Mouse (Mus musculus): ENCODE measurements around the gene Plcb3. TPM values are rescaled to one million over a fixed set of nuclear protein-coding genes. Genes with fewer than 3 reads are reported as not detected.

Plcb3 gene
- polyA plus RNA-seq, 1 experiment from 2014 or later, result 198 TPM

GRCm38 (mm10) chr19:6904846-6905245, 71.4 kb downstream of the Plcb3 start:
- Histone ChIP-seq H3K4me1 (ENCODE audit: control insufficient read depth, insufficient read depth, low read length) (peaks cover 7% of the 10 kb centered on the region), H3K27me3 (replicated peaks; ENCODE audit: control insufficient read depth, insufficient read depth, low read length) (no peaks in the 10 kb centered on the region), H3K36me3 (ENCODE audit: control insufficient read depth, insufficient read depth, low read length) (peaks cover 6% of the 10 kb centered on the region; the same call in 1 of the 2 replicates), H3K9ac (ENCODE audit: low read depth, low read length) (no peak overlapping the region), H3K4me2 (ENCODE audit: low read depth, low read length) (no peak overlapping the region), H3K4me3 (ENCODE audit: low read length) (no peak overlapping the region), H3K9me3 (ENCODE audit: control insufficient read depth, low read length) (no peaks in the 10 kb centered on the region), H3K27ac (ENCODE audit: low read length) (no peak overlapping the region)
- no peak for ATAC-seq
- 78% methylated on average over 2 of the region's 2 CpGs for WGBS

DNA sequence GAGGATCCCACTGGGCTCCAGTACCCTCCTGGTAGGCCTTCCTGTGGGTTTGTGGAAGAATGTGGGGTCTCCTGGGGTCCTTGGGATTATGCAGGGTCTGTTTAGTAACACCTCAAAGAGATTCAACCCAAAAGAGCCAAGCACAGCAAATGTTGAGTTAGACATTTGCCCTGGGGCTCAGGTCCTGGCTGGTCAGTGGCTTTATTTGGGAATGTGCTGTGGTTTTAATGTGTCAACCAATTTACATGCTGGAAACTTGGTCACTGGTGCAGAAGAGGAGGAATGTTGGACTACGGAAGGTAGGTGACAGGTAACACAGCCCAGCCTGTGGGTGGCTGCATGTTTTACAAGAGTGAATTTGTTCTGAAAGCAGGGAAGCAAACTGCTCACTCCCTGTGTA, 73.2 kb downstream of the Plcb3 start:
- H3K4me2 ChIP-seq (ENCODE audit: low read depth, low read length), result no peak overlapping the region
- ATAC-seq, result no peak
- 86% methylated on average over 1 of the region's 1 CpGs for whole genome bisulfite sequencing
- H3K4me1 ChIP-seq (ENCODE audit: control insufficient read depth, insufficient read depth, low read length), result 0 out of 2 replicates have a peak, but pooled peaks cover 2% of the 10 kb centered on the region
- no peaks in the 10 kb centered on the region for H3K27me3 ChIP-seq (replicated peaks; ENCODE audit: control insufficient read depth, insufficient read depth, low read length)
- H3K9ac ChIP-seq (ENCODE audit: low read depth, low read length), result no peak overlapping the region
- no peaks in the 10 kb centered on the region for H3K9me3 ChIP-seq (ENCODE audit: control insufficient read depth, low read length)
- H3K27ac ChIP-seq (ENCODE audit: low read length), result no peak overlapping the region
- peaks cover 6% of the 10 kb centered on the region; the same call in 1 of the 2 replicates for H3K36me3 ChIP-seq (ENCODE audit: control insufficient read depth, insufficient read depth, low read length)
- no peak overlapping the region for H3K4me3 ChIP-seq (ENCODE audit: low read length)

Small RNA genes within 50 kb of the gene (microRNA-seq; reads per million reads assigned to microRNA genes)
- 3.6 reads per million, percentile 10 among the genes with 10 or more reads in this experiment for gene Mir6990

Other genes with a start within 250 kb of the Plcb3 start
- 20.5 and 20.7 TPM in 2 replicates for gene Rps6ka4, start 135.8 kb downstream of the Plcb3 start, polyA plus RNA-seq (2015; fragmentation: Nextera tagmentation; extraction: Ambion mirVana)
- 1.1 and 1.3 TPM in 2 replicates for gene Ccdc88b, start 118.3 kb downstream of the Plcb3 start, polyA plus RNA-seq (2015; fragmentation: Nextera tagmentation; extraction: Ambion mirVana)
- 97.6 and 111 TPM in 2 replicates for gene Trmt112, start 66.8 kb downstream of the Plcb3 start, polyA plus RNA-seq (2015; fragmentation: Nextera tagmentation; extraction: Ambion mirVana)
- gene Prdx5, start 66.4 kb downstream of the Plcb3 start, polyA plus RNA-seq (2015; fragmentation: Nextera tagmentation; extraction: Ambion mirVana), result 234 and 241 TPM in 2 replicates
- 41.7 and 47.7 TPM in 2 replicates for gene Esrra, start 54.7 kb downstream of the Plcb3 start, polyA plus RNA-seq (2015; fragmentation: Nextera tagmentation; extraction: Ambion mirVana)
- gene Catsperz, start 51.1 kb downstream of the Plcb3 start, polyA plus RNA-seq (2015; fragmentation: Nextera tagmentation; extraction: Ambion mirVana), result 0.73 and 1.4 TPM in 2 replicates
- 0.45 and 0.48 TPM in 2 replicates for gene Kcnk4, start 42.0 kb downstream of the Plcb3 start, polyA plus RNA-seq (2015; fragmentation: Nextera tagmentation; extraction: Ambion mirVana)
- 77.7 and 80.5 TPM in 2 replicates for gene Bad, start 34.6 kb downstream of the Plcb3 start, polyA plus RNA-seq (2015; fragmentation: Nextera tagmentation; extraction: Ambion mirVana)
- gene Gpr137, start 34.0 kb downstream of the Plcb3 start, polyA plus RNA-seq (2015; fragmentation: Nextera tagmentation; extraction: Ambion mirVana), result 20.6 and 21.1 TPM in 2 replicates
- 57.9 and 58.2 TPM in 2 replicates for gene Ppp1r14b, start 1.5 kb downstream of the Plcb3 start, polyA plus RNA-seq (2015; fragmentation: Nextera tagmentation; extraction: Ambion mirVana)
- 176 and 195 TPM in 2 replicates for gene Fkbp2, start 4.0 kb upstream of the Plcb3 start, polyA plus RNA-seq (2015; fragmentation: Nextera tagmentation; extraction: Ambion mirVana)
- 18.3 and 21.5 TPM in 2 replicates for gene Vegfb, start 11.2 kb upstream of the Plcb3 start, polyA plus RNA-seq (2015; fragmentation: Nextera tagmentation; extraction: Ambion mirVana)
- gene Dnajc4, start 16.1 kb upstream of the Plcb3 start, polyA plus RNA-seq (2015; fragmentation: Nextera tagmentation; extraction: Ambion mirVana), result 26.9 and 29.5 TPM in 2 replicates
- 33.0 and 40.2 TPM in 2 replicates for gene Nudt22, start 19.6 kb upstream of the Plcb3 start, polyA plus RNA-seq (2015; fragmentation: Nextera tagmentation; extraction: Ambion mirVana)
- 8.9 and 9.5 TPM in 2 replicates for gene Trpt1, start 19.7 kb upstream of the Plcb3 start, polyA plus RNA-seq (2015; fragmentation: Nextera tagmentation; extraction: Ambion mirVana)
- gene Fermt3, start 43.0 kb upstream of the Plcb3 start, polyA plus RNA-seq (2015; fragmentation: Nextera tagmentation; extraction: Ambion mirVana), result 13.0 and 14.4 TPM in 2 replicates
- gene Stip1, start 63.5 kb upstream of the Plcb3 start, polyA plus RNA-seq (2015; fragmentation: Nextera tagmentation; extraction: Ambion mirVana), result 194 and 208 TPM in 2 replicates
- gene Macrod1, start 80.3 kb upstream of the Plcb3 start, polyA plus RNA-seq (2015; fragmentation: Nextera tagmentation; extraction: Ambion mirVana), result 11.6 and 13.1 TPM in 2 replicates
- 1.6 and 1.9 TPM in 2 replicates for gene Flrt1, start 129.3 kb upstream of the Plcb3 start, polyA plus RNA-seq (2015; fragmentation: Nextera tagmentation; extraction: Ambion mirVana)
- 162 and 166 TPM in 2 replicates for gene Otub1, start 229.8 kb upstream of the Plcb3 start, polyA plus RNA-seq (2015; fragmentation: Nextera tagmentation; extraction: Ambion mirVana)
- gene Cox8a, start 241.1 kb upstream of the Plcb3 start, polyA plus RNA-seq (2015; fragmentation: Nextera tagmentation; extraction: Ambion mirVana), result 1,467 and 1,508 TPM in 2 replicates

Data from intestine, embryonic 16.5 days (tissue).